Mouse (Mus musculus): Measurements from ENCODE around the gene Gm45837. TPM values are rescaled to one million over a fixed set of nuclear protein-coding genes. Genes with fewer than 3 reads are reported as not detected.

Gm45837 gene
- 10 to 100 TPM; 77.5 to 85.1 TPM for total RNA-seq (2023)

GRCm38 (mm10) chr7:101410267-101410936 is at the start of gene Gm45837:
Gene Gm45837, plus strand, starts transcription at chr7:101410886.

DNA sequence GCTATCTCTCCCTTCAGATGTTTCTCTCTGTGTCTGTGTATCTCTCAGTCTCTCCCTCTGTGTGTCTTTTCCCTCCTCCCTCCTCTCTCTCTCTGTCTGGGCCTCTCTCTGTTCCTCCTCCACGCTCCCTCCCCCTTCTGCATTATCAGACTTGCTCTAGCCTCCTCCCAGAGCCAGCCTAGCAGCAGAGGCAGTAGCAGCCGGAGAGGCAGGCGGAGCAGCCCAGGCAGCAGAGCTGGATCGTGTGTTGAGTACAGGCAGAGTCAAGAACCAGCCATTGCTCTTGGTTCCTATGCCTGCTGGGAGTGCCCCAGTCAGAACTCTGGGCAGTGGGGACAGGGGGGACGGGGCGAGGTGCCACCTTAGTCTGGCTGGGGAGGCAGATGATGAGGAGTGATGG is 10.8 kb downstream of the Gm45837 start, which contains the start of gene Pde2a:
Gene Pde2a (plus strand): TSS at position 163 of the 400 bp plus-strand sequence.

Other genes starting within 250 kb of the Gm45837 start
- gene Atg16l2, start 108.6 kb upstream of the Gm45837 start, total RNA-seq (2023), result 10 to 100 TPM; 77.9 to 81.6 TPM
- gene Stard10, start 93.8 kb upstream of the Gm45837 start, total RNA-seq (2023), result 10 to 100 TPM; 12.5 to 19.7 TPM
- 100 to 1,000 TPM; 396 to 404 TPM for gene Arap1, start 62.8 kb upstream of the Gm45837 start, total RNA-seq (2023)
- 100 to 1,000 TPM; 174 to 205 TPM for gene Pde2a, start 10.8 kb downstream of the Gm45837 start, total RNA-seq (2023)
- gene Art2b, start 174.7 kb downstream of the Gm45837 start, total RNA-seq (2023), result not detected